Mouse (Mus musculus) G1E (cell line): ENCODE measurements at regions not wholly inside any gene's neighbourhood (a gene's known extent, or its start where the extent isn't known, plus 50 kb on each side); places are given as distances from the start of the nearest gene placed in this dataset.

Experiments
- ATAC-seq: 2 replicates; pipeline ENCODE4 v1.8.0; 2016; ENCODE audit warnings: mild to moderate bottlenecking; ENCODE audit not compliant: insufficient number of reproducible peaks, poor library complexity, low FRiP score, severe bottlenecking; ENCODE audit errors: extremely low read depth
- DNase-seq: peaks from one replicate; pipeline ENCODE4 v3.0.0; 2012; ENCODE audit warnings: low spot score
- H3K27me3 ChIP-seq: 2 replicates; pipeline ENCODE4 v1.6.1; 2012; ENCODE audit warnings: mild to moderate bottlenecking, low read length, inconsistent platforms; ENCODE audit not compliant: insufficient read depth
- H3K36me3 ChIP-seq: replicated peaks from 2 replicates; pipeline ENCODE3; 2012; ENCODE audit warnings: mild to moderate bottlenecking, inconsistent platforms
- H3K4me1 ChIP-seq: 2 replicates; pipeline ENCODE4 v1.6.1; 2012; ENCODE audit warnings: low read depth, low read length, inconsistent platforms, mixed read lengths; ENCODE audit not compliant: insufficient read depth
- H3K4me3 ChIP-seq: 2 replicates; pipeline ENCODE4 v1.5.1; 2012; ENCODE audit warnings: low read depth, mild to moderate bottlenecking, inconsistent platforms, low read length, moderate library complexity, mixed read lengths
- H3K9me3 ChIP-seq: replicated peaks from 2 replicates; pipeline ENCODE4 v1.6.1; 2012; ENCODE audit warnings: inconsistent platforms
- CTCF ChIP-seq: IDR thresholded peaks from 2 replicates; pipeline ENCODE4 v1.5.1; 2012; ENCODE audit warnings: low read depth, low read length, inconsistent platforms, mixed read lengths
- GATA1 ChIP-seq: IDR thresholded peaks from 2 replicates; pipeline ENCODE4 v1.6.1; 2012; ENCODE audit warnings: borderline replicate concordance, low read length, inconsistent platforms, mixed read lengths
- GATA2 ChIP-seq: IDR thresholded peaks from 2 replicates; pipeline ENCODE4 v1.6.1; 2012; ENCODE audit warnings: low read depth, low read length, inconsistent platforms, borderline replicate concordance
- POLR2AphosphoS5 ChIP-seq: IDR thresholded peaks from 2 replicates; pipeline ENCODE4 v1.6.1; 2012; ENCODE audit warnings: low read depth, low read length, inconsistent platforms; ENCODE audit not compliant: insufficient replicate concordance
- TAL1 ChIP-seq: conservative IDR thresholded peaks from 2 replicates; pipeline ENCODE4 v1.6.1; 2012; ENCODE audit warnings: low read depth, low read length, inconsistent platforms, mixed read lengths

DNA sequence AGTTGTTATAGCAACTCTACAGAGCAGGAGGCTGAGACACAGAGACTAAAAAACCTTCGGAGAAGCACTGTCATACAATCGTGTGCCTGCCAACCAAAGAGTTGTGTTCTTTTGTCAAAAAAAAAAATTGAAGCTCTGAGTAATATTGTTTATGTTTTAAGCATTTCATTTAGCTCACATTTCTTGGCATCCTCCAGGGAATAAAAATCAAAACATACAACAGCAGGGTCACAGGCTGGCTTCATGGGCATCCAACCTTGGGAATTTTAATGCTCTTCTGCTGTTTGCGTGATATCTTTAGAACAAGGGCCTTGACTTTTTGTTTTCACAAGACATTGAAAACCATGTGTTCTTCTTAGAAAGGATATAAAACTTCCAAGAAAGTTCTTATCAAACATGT lies 152.9 kb upstream of the Cxcl12 start:
- ATAC-seq = no peak
- H3K9me3 ChIP-seq = peaks cover 53% of the 10 kb centered on the region
- DNase-seq = no peak
- H3K27me3 ChIP-seq = no peaks in the 10 kb centered on the region
- no peak overlapping the region for H3K4me3 ChIP-seq
- H3K36me3 ChIP-seq = no peaks in the 10 kb centered on the region
- TF ChIP-seq POLR2AphosphoS5 (no peak), GATA2 (no peak), GATA1 (no peak), CTCF (no peak), TAL1 (no peak)
- H3K4me1 ChIP-seq = no peaks in the 10 kb centered on the region

GRCm38 (mm10) chr6:117021851-117022250 lies 146.5 kb upstream of the Cxcl12 start:
- TF ChIP-seq POLR2AphosphoS5 (no peak), CTCF (no peak), TAL1 (no peak), GATA1 (no peak), GATA2 (no peak)
- ATAC-seq = no peak
- no peak overlapping the region for H3K4me3 ChIP-seq

DNA sequence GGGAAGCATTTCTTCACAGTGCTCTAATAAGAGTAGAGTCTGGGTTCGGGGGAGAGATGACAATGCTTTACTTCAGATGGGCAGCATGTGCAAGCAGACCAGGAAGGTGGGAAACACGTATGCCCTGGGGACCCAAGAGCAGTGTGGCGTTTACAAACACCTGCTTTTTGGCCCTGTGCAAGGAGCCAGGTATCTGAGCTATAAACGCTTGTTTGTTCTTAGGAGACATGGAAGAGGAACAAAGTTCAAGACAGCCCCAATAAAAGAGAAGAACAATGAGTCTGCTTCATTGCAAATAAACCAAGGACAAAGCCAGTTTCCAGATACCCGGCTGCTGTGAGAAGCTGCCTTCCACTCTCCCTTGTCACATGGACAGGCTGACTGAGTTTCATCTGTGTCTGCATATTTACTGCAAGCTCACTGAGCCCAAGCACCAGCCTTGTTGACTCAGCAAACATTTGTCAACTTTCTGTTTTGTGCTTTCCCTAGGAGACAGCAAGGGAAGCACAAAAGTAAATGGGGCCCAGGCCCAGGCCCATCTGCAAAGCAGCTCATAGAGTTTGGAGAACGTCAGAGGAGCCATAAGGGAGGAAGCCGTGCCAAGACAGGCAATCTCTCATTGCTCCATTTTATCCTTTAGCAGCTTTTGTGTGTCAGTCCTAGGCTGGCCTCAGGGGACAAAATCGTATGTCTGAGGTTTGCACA lies 136.1 kb upstream of the Cxcl12 start:
- ATAC-seq (no peak), DNase-seq (no peak)
- TF ChIP-seq TAL1 = no peak
- no peak for TF ChIP-seq GATA2
- TF ChIP-seq CTCF = no peak
- no peak for TF ChIP-seq POLR2AphosphoS5
- TF ChIP-seq GATA1 = no peak
- Histone ChIP-seq H3K36me3 (no peaks in the 10 kb centered on the region), H3K4me1 (no peaks in the 10 kb centered on the region), H3K9me3 (peaks cover 34% of the 10 kb centered on the region), H3K4me3 (no peak overlapping the region), H3K27me3 (no peaks in the 10 kb centered on the region)

More at GRCm38 (mm10) chr6:117021851-117022250, 146.5 kb upstream of the Cxcl12 start:
- no peaks in the 10 kb centered on the region for H3K36me3 ChIP-seq
- no peaks in the 10 kb centered on the region for H3K27me3 ChIP-seq
- no peak for DNase-seq
- peaks cover 39% of the 10 kb centered on the region for H3K9me3 ChIP-seq
- no peaks in the 10 kb centered on the region for H3K4me1 ChIP-seq

DNA sequence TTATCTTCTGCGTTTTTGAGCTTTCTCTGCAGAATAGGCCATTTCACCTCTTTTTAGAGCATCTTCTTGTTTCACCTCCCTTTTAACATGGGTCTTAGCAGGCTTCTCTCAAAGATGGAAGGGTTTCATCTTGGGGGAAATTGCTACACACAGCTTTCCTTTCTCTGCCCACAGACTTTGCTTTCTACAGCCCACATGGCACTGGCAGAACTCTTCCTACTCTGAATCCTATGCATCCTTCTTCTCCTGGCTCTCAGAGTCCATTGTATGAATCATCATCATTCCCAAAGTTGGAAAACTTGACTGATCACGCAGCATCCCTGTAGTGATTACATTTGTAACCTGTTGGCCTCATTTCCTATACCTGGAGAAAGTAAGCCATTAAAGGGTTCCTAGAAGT lies 124.6 kb upstream of the Cxcl12 start:
- Histone ChIP-seq H3K4me1 (no peaks in the 10 kb centered on the region), H3K4me3 (no peak overlapping the region), H3K9me3 (peaks cover 39% of the 10 kb centered on the region), H3K36me3 (no peaks in the 10 kb centered on the region), H3K27me3 (no peaks in the 10 kb centered on the region)
- ATAC-seq (no peak), DNase-seq (no peak)
- no peak for TF ChIP-seq GATA1

- ATAC-seq = no peak
- no peaks in the 10 kb centered on the region for H3K36me3 ChIP-seq
- no peak for TF ChIP-seq CTCF
- TF ChIP-seq POLR2AphosphoS5 = no peak
- TF ChIP-seq GATA2 = no peak
- TF ChIP-seq TAL1 = no peak
- no peak for TF ChIP-seq GATA1
- H3K4me3 ChIP-seq = no peak overlapping the region
- no peaks in the 10 kb centered on the region for H3K27me3 ChIP-seq
- peaks cover 53% of the 10 kb centered on the region for H3K9me3 ChIP-seq
- no peak for DNase-seq
- no peaks in the 10 kb centered on the region for H3K4me1 ChIP-seq
These were observed 118.8 kb upstream of the Cxcl12 start for GRCm38 (mm10) chr6:117049459-117050010.

DNA sequence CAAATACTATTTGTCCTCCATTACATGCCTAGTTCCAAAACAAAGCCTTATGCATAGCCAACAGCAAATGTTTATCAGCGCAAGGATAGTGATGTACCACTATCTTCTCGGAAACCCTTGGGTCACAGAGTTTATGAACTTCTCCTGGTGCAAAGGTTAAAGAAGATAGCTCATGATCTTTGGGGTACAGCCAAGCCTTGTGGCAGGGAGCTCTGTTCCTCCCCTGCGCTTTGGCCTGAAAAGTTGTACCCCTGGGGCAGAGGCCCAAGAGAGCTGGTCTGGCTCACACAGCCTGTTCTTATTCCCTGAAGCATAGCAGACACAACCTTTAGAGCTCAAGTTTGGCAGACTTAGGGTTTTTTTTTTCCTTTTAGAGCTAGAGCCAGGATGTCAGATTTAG lies 107.6 kb upstream of the Cxcl12 start:
- Histone ChIP-seq H3K9me3 (peaks cover 64% of the 10 kb centered on the region), H3K36me3 (no peaks in the 10 kb centered on the region), H3K4me3 (no peak overlapping the region), H3K27me3 (no peaks in the 10 kb centered on the region), H3K4me1 (no peaks in the 10 kb centered on the region)
- TF ChIP-seq TAL1 (no peak), GATA2 (no peak), CTCF (no peak), POLR2AphosphoS5 (no peak), GATA1 (no peak)
- DNase-seq (no peak), ATAC-seq (no peak)
